Mouse (Mus musculus) myocyte (in vitro differentiated cells): ENCODE results near the gene Cuzd1. TPM values are rescaled to one million over a fixed set of nuclear protein-coding genes. Genes with fewer than 3 reads are reported as not detected.

Source experiments
- H3K27me3 ChIP-seq: one replicate; pipeline ENCODE4 v1.6.1; 2011; ENCODE audit not compliant: control insufficient read depth, insufficient read depth, insufficient read length
- H3K36me3 ChIP-seq: one replicate; pipeline ENCODE4 v1.6.1; 2011; ENCODE audit not compliant: control insufficient read depth, insufficient read depth
- H3K4me2 ChIP-seq: one replicate; pipeline ENCODE4 v1.6.1; 2011; ENCODE audit warnings: low read depth, control low read depth
- H3K4me3 ChIP-seq: one replicate; pipeline ENCODE4 v1.5.1; 2011; ENCODE audit warnings: mild to moderate bottlenecking, control low read depth, moderate library complexity
- H3K79me2 ChIP-seq: one replicate; pipeline ENCODE4 v1.6.1; 2011; ENCODE audit not compliant: control insufficient read depth, insufficient read depth
- H3ac ChIP-seq: one replicate; pipeline ENCODE4 v1.6.1; 2011; ENCODE audit not compliant: control insufficient read depth, insufficient read length
- CEBPB ChIP-seq: IDR thresholded peaks from 2 replicates; pipeline ENCODE4 v1.6.1; 2011; ENCODE audit warnings: mild to moderate bottlenecking, moderate library complexity; ENCODE audit not compliant: poor library complexity, insufficient read depth, severe bottlenecking
- E2F4 ChIP-seq: IDR thresholded peaks from one replicate; pipeline ENCODE4 v1.6.1; 2011; ENCODE audit warnings: mild to moderate bottlenecking, control low read depth, moderate library complexity; ENCODE audit not compliant: insufficient read depth
- MAX ChIP-seq: IDR thresholded peaks from one replicate; pipeline ENCODE4 v1.6.1; 2011; ENCODE audit warnings: low read depth, mild to moderate bottlenecking, control low read depth
- MYOD1 ChIP-seq, 3 experiments: IDR thresholded peaks; one replicate each; pipeline ENCODE4 v1.6.1; 2011; ENCODE audit warnings: control low read depth in 2 of 3, low read depth in 2 of 3, mild to moderate bottlenecking in 2 of 3, moderate library complexity in 1 of 3; ENCODE audit not compliant: insufficient read length in 2 of 3, control insufficient read depth in 1 of 3
- MYOG ChIP-seq, 3 experiments: IDR thresholded peaks; one replicate each; pipeline ENCODE4 v1.6.1; 2011; ENCODE audit warnings: control low read depth in 2 of 3, low read depth in 2 of 3, mild to moderate bottlenecking in 2 of 3; ENCODE audit not compliant: insufficient read length in 2 of 3, control insufficient read depth in 1 of 3, insufficient read depth in 1 of 3
- POLR2A ChIP-seq: IDR thresholded peaks from one replicate; pipeline ENCODE4 v1.6.1; 2011; ENCODE audit warnings: low read depth, mild to moderate bottlenecking, control low read depth, moderate library complexity; ENCODE audit not compliant: insufficient read length
- POLR2AphosphoS2 ChIP-seq: IDR thresholded peaks from one replicate; pipeline ENCODE4 v1.6.1; 2011; ENCODE audit warnings: low read depth, control low read depth; ENCODE audit not compliant: insufficient read length
- REST ChIP-seq: IDR thresholded peaks from one replicate; pipeline ENCODE4 v1.6.1; 2011; ENCODE audit warnings: mild to moderate bottlenecking, control low read depth, moderate library complexity; ENCODE audit not compliant: insufficient read depth, insufficient read length
- SRF ChIP-seq: IDR thresholded peaks from one replicate; pipeline ENCODE4 v1.6.1; 2011; ENCODE audit warnings: low read depth; ENCODE audit not compliant: control insufficient read depth, insufficient read length
- TCF12 ChIP-seq: IDR thresholded peaks from one replicate; pipeline ENCODE4 v1.6.1; 2011; ENCODE audit warnings: mild to moderate bottlenecking, control low read depth; ENCODE audit not compliant: poor library complexity, insufficient read depth, severe bottlenecking
- TCF3 ChIP-seq: IDR thresholded peaks from one replicate; pipeline ENCODE4 v1.6.1; 2011; ENCODE audit warnings: low read depth, control low read depth; ENCODE audit not compliant: insufficient read length
- USF1 ChIP-seq: IDR thresholded peaks from one replicate; pipeline ENCODE4 v1.6.1; 2011; ENCODE audit warnings: low read depth, mild to moderate bottlenecking, control low read depth, moderate library complexity
- polyA plus RNA-seq: library from polyadenylated mRNA; unstranded; fragments of >200 nt; fragmentation: generic; extraction: Trizol; gene quantifications from one replicate; pipeline ENCODE4 v1.2.1, GENCODE M21; 2012; ENCODE audit warnings: missing spikeins

Cuzd1 gene
- polyA plus RNA-seq, 1 experiment = not detected

DNA sequence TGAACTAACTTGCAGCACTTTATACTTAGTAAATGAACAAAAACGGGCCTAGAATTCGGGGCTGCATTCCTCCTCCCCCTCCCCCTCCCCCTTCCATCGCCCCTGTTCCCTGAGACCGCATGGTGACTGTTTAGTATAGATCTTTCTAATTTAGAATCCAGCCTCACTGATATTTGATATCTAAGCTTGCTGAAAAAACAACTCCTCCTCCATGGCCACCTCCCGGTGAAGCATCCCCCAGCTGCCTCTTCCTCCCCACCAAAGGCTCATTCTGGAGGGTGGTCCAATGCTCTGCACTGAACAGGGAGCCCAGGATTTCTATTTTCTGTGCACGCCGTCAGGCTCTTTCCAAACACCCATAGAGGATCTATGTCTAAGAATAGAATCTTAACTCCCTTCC, 3.8 kb downstream of the Cuzd1 start:
- no peaks in the 10 kb centered on the region for H3K36me3 ChIP-seq
- no peak for TF ChIP-seq POLR2A
- no peak for TF ChIP-seq POLR2AphosphoS2
- TF ChIP-seq MAX = no peak
- no peak for TF ChIP-seq MYOD1 (IDR thresholded peaks at IDR 0.05; ENCODE audit: control insufficient read depth in 1 of 3, insufficient read length in 2 of 3, low read depth in 2 of 3)
- TF ChIP-seq SRF = no peak
- no peak for TF ChIP-seq TCF12
- TF ChIP-seq REST = no peak
- TF ChIP-seq TCF3 = no peak
- TF ChIP-seq E2F4 = no peak
- H3K79me2 ChIP-seq = no peaks in the 10 kb centered on the region
- H3K27me3 ChIP-seq = no peaks in the 10 kb centered on the region
- no peak overlapping the region for H3ac ChIP-seq
- no peak overlapping the region for H3K4me2 ChIP-seq
- no peak overlapping the region for H3K4me3 ChIP-seq

DNA sequence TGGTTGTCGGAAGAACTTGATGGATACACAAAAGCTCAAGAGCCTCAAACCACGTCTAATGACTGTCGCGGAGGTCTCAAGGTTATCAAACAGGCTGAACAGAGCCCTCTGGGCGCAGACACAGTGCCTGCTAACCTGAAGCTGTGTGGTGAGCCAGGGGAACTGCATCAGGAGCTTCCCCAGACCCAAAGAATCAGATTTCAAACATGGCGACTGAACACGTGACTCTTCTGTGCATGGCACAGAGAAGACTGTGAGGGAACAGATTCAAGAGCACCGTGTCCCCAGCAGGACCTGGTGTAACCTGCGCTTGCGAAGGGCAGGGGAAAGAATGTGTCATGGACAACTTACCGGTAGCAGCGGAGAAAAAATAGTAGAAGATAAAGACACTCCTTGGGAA, 4.5 kb downstream of the Cuzd1 start:
- Histone ChIP-seq H3ac (no peak overlapping the region), H3K27me3 (no peaks in the 10 kb centered on the region), H3K79me2 (no peaks in the 10 kb centered on the region), H3K4me3 (no peak overlapping the region), H3K36me3 (no peaks in the 10 kb centered on the region), H3K4me2 (no peak overlapping the region)
- TF ChIP-seq POLR2A (no peak), MYOD1 (IDR thresholded peaks at IDR 0.05; ENCODE audit: control insufficient read depth in 1 of 3, insufficient read length in 2 of 3, low read depth in 2 of 3) (no peak), E2F4 (no peak), TCF12 (no peak), MAX (no peak), USF1 (no peak), POLR2AphosphoS2 (no peak), MYOG (IDR thresholded peaks at IDR 0.05; ENCODE audit: control insufficient read depth in 1 of 3, insufficient read depth in 1 of 3, insufficient read length in 2 of 3, low read depth in 2 of 3) (no peak), REST (no peak), CEBPB (no peak), TCF3 (no peak), SRF (no peak)

DNA sequence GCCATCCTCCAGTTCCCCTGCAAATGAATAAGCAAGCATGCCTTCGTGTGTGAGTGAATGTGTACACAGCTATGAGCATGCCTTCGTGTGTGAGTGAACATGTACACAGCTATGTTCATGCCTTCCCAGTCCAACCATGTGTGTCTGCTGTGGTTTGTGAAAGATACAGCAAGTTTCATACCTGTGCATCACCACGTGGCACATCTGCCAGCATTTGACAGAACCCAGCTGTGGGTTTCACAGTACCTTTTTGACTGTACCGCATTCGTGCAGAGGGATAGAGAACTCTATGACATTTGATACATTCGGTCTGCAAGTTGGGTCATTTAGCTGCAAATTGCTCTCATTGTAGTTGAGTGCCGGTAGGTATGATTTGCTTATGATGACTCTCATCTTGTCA, 7.6 kb downstream of the Cuzd1 start:
- H3K4me2 ChIP-seq = no peak overlapping the region
- no peak overlapping the region for H3K4me3 ChIP-seq
- no peaks in the 10 kb centered on the region for H3K79me2 ChIP-seq
- H3K36me3 ChIP-seq = no peaks in the 10 kb centered on the region
- no peaks in the 10 kb centered on the region for H3K27me3 ChIP-seq
- H3ac ChIP-seq = no peak overlapping the region
- no peak for TF ChIP-seq MAX

DNA sequence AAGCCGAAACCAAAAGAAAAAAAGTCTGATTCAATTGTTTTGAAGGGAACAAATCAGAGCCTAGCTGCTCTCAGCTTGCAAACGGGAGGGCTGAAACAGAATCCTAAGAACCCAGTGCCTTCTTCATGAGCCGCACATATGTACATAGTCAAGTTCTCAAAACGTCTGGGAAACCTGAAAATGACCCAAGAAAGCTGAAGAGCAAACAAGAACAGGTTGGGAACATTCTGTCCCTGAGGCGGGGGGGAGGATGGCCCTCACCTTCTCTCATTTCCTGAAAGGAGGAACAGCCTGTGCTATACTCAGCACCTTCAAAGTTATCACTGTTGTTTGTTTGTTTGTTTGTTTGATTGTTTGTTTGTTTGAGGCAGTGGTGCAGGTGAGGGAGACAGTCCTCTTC, 15.4 kb downstream of the Cuzd1 start:
- H3K4me3 ChIP-seq = no peak overlapping the region
- H3ac ChIP-seq = no peak overlapping the region
- no peaks in the 10 kb centered on the region for H3K36me3 ChIP-seq
- peaks cover 5% of the 10 kb centered on the region for H3K27me3 ChIP-seq
- TF ChIP-seq TCF12 = no peak
- no peak for TF ChIP-seq POLR2AphosphoS2
- no peak for TF ChIP-seq MYOD1 (IDR thresholded peaks at IDR 0.05; ENCODE audit: control insufficient read depth in 1 of 3, insufficient read length in 2 of 3, low read depth in 2 of 3)
- no peak for TF ChIP-seq REST
- TF ChIP-seq POLR2A = no peak
- no peak for TF ChIP-seq MYOG (IDR thresholded peaks at IDR 0.05; ENCODE audit: control insufficient read depth in 1 of 3, insufficient read depth in 1 of 3, insufficient read length in 2 of 3, low read depth in 2 of 3)
- TF ChIP-seq TCF3 = no peak
- no peak for TF ChIP-seq E2F4
- TF ChIP-seq MAX = no peak
- no peak for TF ChIP-seq CEBPB
- TF ChIP-seq SRF = no peak
- no peak for TF ChIP-seq USF1
- no peak overlapping the region for H3K4me2 ChIP-seq
- no peaks in the 10 kb centered on the region for H3K79me2 ChIP-seq

DNA sequence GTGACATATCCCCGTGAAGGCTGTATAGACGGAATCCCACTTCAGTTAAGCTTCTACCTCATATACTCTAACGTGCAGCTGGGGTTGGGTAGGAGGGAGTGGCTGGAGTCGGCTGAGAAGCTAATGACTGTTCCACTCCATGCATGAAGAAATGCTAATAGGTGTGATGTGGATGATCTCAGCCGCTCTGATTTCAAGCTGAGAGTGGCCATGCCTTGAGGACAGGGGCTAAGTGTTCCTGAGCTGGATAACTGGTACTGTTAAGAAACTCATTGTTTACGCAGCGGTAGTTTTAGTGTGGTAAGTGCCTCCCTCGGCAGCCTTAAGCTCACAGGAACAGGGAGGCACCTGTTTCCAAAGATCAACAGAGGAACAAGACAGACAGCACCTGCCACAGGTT, 18.8 kb downstream of the Cuzd1 start:
- H3K4me2 ChIP-seq = no peak overlapping the region
- no peaks in the 10 kb centered on the region for H3K36me3 ChIP-seq
- no peak for TF ChIP-seq REST
- no peak for TF ChIP-seq MYOD1 (IDR thresholded peaks at IDR 0.05; ENCODE audit: control insufficient read depth in 1 of 3, insufficient read length in 2 of 3, low read depth in 2 of 3)
- no peak for TF ChIP-seq SRF
- no peak for TF ChIP-seq POLR2A
- H3K4me3 ChIP-seq = no peak overlapping the region
- peaks cover 10% of the 10 kb centered on the region for H3K27me3 ChIP-seq
- H3ac ChIP-seq = no peak overlapping the region
- no peaks in the 10 kb centered on the region for H3K79me2 ChIP-seq
